Mouse (Mus musculus) frontal cortex, postnatal 14 days (tissue): ENCODE measurements at regions not wholly inside any gene's neighbourhood (a gene's known extent, or its start where the extent isn't known, plus 50 kb on each side); places are given as distances from the start of the nearest gene placed in this dataset.

ENCODE experiments used
- DNase-seq, 2 experiments: peaks; one replicate each; pipeline ENCODE4 v3.0.0; 2022; ENCODE audit warnings: low spot score in 2 of 2

DNA sequence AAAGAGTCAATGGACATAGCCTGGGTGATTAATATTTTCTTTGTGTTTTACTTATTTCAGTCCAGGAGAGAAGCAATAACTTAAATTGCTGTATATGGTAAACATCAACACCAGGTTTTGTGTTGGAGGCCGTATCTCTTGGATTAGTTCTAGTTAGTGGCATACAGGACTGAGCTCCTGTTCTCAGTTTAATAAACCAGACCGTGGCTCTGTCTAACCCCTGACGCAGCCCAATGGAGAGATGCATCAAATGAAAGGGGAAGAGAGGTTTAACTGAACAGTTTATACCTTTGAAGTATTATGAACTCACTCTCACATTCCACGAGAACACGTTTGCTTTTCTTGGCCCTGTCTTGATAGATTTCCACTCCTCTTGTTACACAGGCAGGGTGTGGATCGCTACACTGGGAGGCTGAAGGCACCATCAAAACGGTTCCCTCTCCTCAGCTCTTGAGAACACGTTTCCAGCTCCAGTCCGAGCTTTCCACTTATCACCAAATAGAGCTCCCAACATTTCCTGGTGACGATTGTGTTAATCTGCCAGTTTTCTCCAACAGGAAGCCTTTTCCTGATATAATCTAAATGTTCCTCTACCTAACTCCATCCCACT, 54.0 kb upstream of the Cerkl start:
- DNase-seq, result no peak

DNA sequence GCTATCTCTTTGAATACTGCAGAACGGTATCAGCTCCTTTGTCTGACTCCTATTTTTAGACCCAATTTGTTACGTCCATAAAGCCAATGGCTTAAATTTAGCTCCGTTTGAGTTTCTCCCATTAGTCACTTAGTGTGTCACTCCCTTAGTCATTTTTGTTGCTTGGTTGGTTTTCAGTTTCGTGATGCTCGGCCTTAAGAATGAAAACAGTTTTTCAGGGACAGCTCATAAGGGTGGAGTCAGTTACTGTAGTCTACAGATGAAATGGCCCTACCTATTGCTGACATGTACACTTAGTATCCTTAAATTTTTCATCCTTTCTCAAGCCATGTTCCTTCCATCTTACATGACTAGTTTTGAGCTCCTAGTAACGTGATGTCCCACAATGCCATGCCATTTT, 54.5 kb upstream of the Cerkl start:
- no peak for DNase-seq

DNA sequence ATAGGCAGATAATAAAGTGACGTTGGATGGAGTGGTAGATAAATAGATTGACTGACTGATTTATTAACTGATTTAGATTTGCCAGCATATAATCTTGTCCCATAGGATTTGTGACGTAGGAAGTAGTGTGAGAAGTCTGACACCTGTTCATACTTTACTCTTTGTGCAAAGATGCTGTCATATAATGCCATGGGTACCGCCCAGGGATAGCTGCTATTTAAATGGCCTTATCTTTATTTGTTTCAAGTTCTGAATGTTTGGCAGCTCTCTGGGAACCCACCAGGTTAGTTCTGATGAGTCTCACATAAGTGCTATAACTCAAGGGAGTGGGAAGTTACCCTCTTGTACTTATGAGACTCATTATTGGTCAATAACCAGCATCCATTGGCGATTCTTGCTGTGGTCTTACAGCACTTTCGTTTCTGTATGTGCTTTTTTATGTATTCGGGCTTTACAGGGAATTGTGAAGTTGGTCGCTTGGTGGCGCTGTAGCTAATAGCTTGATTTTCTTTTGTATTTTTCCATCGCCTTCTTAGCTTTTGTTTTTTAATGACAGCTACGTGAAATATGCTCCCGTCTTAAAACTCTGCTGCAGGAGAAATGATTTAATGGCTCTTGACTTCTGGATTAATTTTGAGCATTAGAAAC, 55.2 kb upstream of the Cerkl start:
- peak; percentile 18 to 64 for DNase-seq

DNA sequence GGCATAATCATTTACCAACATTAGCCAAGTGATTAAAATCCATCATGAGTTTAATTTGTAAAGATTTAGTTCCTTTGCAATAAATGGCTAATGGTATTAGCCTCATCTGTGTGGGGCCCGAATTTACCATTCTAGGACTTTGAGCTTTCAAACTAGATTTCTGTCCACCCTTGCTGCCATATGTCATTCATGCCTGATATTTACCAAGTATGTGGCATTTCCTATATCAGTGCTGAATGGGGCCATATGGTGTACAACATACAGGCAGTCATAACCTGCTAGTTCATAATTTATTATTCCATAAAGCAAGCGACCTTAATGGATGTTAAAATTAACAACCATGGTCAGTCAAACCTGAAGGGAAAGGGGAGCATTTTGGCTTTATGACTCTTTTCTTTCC, 55.8 kb upstream of the Cerkl start:
- DNase-seq, result no peak

DNA sequence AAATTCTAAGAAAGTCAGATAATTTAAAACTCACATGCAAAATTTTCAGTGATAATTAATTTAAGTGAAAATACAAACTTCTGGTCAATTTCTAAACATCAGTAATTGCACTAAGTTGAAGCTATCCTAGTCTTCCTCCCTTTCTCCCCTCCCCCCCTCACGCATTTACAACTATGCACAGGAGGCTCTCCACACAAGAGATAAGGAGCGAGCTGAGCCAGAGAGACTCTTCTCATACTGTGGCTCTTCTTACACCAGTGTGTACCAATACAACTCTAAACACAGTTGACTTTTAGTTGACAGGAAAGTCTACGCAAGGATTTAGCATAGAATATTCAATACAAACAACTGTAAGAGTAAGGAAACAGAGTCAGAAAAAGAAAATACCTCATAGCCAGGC, 57.1 kb upstream of the Cerkl start:
- DNase-seq, result no peak

DNA sequence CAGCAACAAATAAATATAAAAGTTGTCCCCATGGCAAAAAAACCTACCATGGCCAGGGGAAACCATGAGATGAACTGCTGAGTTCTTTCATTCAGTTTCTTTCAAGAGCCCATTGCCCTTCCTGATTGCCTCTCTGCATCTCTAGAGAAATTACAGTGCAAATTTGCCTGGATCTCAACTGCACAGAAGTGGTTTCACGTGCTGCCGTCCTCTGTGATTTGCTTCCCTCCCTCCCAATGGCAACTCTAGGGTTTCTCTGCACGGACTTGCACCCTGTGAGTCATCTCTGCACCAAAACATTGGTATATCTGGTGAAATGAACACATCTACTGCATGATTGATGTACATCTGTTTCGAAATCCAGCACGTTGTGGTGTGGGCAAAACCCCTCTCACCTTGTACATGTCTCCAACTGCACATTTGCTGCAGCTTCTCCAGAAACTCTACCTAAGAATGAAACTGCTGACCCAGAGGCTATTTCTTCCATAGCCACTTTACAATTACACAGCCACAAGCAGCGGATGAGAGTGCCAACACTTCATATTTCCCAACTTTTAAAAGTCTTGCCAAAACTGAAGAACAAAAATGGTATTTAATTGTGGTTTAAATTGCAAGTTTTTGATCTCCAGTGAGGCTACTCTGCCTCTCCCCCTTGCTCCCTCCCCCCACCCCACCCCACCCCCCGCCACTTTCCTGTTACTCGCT, 61.6 kb upstream of the Cerkl start:
- DNase-seq, result no peak

DNA sequence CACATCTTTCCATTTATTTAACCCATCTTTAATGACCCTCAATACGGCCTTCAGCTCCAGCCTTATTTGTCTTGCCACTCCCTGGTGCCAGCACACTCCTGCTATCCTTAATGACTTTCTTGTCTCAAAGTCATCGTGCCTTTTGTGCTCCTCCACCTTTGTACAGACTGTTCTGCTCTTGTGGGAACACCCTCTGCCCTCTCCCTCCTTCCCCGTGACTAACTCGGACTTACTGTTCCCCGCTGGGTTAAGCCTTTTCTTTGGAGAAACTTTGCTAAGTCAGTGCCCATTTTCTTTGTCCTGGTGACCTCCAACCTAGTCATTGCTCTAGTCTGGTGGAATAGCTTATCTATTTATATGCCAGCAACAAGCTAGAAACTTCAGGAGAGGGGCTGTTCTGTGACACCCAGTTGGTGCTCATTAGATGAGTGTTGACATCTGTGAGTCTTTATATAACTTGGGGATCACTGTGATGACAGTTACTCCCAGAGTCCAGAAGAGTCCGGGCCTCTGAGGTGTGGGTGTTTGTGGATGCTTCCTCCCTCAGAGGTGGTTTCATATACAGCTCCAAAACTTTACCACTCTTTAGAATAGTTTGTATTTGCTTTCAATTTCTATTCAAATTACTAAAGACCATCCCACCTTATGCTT, 63.3 kb upstream of the Cerkl start:
- DNase-seq, result no peak

DNA sequence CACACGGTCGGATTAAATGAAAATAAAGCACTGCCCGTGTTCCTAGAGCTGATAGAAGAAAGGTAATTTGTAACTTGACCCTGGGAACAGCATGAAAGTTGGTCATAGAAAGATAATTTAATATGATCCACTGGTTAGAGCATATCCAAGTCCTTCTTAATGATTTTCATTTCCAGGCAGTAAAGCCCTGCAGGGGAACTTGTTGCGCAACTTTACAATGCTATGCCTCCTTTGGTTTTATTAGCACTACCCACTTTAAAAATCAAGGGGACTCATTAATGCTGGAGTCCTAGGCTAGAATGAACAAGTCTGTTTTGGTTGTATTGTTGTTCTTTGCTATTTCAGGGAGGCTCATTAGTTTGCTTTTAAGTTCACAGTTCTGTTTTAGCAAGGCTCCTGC, 66.9 kb upstream of the Cerkl start:
- DNase-seq, result no peak

DNA sequence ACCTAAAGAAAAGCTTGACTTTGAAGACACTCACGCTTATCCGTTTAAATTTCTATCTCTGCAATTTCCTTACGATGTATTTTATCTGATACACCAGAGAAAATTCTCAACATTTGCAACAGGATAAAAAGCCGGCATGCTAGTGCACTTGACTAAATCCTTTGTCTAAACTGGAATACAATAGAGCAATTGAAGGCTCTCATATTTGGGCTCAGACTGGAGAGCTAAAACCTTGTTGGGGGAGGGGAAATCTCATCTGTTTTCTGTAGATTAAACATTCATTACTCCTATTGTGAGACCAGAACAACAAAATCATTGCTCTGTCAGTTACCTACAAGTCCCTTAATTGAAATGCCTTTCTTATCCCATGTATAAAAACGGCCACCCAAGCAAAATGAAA, 70.9 kb upstream of the Cerkl start:
- no peak for DNase-seq

DNA sequence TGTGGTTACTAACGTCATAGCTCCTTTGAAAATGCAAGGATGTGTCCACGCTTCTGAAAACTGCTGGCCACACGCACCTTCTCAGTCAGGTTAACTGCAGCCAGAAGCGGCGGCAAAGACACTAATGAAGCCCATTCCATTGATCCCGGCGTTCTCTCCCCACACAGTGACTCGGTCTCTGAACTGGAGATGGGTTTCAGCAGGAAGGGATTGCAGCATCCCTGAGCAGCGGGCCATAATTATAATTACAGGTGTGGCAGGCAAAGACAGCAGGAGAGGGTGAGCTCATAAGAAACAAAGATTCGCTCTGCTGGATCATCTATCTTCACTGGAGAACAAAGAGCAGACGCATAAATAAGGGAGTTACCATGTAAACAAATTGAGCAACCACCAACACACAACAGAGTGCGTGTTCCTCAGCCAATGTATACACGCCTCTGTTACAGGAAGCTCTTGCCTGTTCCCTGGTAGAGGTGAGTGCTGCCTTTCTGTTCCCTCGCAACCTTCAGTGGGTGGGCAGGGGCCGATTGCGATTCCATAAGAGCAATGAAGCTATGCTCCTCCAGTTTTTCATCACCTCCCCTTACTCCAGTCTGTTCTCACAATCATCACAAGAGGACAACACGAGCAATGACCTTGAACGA, 71.9 kb upstream of the Cerkl start:
- DNase-seq, result no peak

DNA sequence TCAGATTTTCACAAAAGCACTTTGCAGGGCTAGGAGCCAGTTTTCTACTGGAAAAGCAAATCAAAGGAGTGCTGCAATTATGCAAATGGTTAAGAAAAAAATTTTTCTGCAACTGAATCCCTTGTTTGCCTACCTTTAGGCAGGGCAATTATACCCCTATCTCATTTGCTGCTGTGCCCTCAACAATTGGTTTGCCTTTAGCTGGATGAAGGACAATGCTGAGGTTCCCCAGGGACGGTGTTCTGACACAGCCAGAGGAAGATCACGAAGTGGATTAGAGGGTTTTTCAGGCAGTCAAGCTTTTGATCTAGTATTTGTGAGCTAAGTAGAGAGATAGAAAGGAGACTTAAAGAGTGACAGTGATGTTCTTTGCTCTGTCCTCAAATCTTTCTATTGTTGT, 72.6 kb upstream of the Cerkl start:
- no peak for DNase-seq

DNA sequence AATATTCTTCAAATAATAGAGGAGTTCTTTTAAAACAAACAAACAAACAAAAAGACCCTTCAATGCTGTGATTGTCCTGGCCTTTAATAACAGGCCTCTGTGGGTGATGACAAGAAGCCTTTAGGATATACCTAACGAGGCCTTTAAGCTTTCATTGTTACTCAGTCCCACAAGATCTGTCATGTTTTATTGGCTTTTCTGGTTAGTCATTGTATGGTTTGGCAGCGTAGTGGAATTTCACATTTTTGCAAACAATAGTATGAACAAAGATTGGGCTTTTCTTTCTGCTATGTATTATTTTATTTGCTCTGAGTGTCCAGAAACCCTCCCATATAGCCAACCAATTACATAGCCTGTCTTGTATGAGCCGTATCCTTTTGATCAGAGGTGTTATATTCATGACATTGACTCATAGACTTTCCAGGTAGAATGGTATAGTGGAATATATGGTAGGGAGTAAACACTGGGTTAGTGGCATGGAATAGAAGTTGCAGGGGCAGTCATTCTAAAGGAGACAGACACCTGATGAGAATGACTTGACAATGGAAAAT, 76.1 kb upstream of the Cerkl start:
- DNase-seq, result no peak

DNA sequence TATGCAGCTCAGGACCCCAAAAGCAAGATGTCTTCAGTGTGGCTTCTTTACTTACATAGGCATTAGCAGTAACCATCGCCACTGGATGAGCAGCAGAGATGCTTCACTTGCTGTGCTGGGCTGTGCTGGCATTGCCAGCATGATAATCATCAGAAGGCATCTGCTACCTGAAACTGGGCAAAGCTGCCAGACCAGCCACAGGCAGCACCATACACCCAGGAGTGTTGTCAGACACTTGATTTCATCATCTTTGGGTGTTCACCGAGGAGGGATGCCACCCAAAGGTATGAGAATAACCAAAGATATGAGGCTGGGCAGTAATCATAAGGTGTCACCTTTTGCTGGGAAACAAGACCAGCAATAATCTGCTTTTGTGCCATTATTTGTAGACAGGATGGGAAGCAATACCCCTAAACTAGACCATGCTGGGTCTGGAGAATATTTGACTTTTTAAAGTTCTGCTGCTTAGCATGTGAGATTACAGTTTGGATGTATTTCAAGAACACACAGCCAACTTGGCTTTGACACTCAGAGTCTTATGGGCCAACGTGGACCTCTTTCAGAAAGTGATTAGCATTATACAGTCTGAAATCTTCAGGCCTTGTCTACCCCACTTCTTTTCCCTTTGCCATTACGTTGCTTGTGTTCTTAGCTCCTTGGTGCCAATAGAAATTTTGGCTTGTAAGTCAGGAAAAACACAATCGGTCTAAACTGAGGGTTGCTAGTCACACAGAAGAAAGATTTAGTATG, 80.7 kb upstream of the Cerkl start:
- DNase-seq, result no peak

DNA sequence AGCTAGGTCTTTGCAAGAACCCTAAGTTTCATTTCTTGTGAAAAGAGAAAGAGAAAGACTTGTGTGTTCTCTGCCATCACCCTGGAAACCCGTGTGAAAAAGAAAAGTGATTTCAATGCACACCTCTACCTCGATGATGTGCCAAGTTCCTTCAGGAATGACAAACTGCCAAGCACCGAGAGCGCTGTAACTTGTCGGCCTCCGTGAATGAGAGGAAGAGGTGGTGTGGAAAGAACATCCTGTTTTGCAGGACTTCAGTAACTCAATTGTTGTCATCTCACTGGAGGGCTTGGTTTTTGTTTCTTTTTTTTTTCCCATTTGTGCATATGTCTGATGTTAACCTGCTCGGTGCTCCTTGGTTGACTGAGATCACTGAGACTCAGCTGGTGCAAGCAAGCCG, 83.8 kb upstream of the Cerkl start:
- DNase-seq, result no peak

DNA sequence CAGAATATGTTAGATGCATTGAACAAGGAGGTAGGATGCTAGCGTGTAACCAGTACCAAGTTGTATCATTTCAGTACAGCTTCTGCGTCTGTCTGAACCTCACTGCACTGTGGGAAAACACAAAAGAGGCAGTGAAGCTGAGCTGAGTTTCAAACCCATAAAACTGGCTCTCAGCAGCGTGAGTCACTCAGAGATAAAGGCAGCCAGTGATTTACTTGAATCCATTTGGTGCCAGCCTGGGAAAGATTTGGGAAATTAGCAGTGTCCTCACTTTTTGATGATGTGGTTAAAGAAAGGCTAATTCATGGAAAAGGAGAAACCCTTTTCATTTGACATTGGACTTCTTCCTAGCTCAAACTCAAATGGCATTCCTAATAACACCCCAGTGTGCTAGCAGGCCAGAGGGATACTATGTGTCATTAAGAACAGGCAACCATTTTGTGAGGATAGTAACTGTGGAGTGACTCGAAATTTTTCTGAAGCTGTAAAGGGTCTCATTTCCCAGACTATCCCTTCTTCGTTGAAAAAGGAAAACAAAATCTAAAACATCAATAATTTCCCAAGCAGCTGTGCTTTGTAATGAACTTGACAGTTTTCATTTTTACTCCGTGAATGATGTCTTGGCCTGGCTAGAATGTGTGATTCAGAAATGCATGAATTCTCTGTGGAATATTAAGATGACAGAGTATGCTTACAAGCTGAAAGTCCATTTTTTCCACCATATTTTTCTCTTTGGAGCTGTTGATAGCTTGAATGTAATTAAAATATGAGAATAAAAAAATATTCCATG, 85.8 kb upstream of the Cerkl start:
- no peak for DNase-seq

DNA sequence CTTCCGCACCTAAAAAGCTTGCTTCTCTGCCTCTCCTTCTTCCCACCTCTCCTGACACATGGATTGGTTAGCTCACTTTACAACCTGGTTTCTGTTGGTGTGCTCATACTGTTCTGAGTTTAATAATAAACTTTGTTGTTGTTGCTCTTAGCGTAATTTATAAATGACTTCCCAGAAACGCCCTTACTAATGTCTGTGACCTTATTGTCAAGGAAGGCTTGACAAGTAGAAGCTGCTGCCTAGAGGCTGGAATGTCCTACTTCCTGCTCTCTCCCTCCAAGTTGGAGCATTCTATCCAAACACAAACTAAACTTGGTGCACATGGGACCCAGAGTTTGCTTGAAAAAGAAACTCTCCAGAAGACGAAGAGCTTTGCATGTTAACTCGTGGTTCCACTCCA, 86.9 kb upstream of the Cerkl start:
- no peak for DNase-seq

DNA sequence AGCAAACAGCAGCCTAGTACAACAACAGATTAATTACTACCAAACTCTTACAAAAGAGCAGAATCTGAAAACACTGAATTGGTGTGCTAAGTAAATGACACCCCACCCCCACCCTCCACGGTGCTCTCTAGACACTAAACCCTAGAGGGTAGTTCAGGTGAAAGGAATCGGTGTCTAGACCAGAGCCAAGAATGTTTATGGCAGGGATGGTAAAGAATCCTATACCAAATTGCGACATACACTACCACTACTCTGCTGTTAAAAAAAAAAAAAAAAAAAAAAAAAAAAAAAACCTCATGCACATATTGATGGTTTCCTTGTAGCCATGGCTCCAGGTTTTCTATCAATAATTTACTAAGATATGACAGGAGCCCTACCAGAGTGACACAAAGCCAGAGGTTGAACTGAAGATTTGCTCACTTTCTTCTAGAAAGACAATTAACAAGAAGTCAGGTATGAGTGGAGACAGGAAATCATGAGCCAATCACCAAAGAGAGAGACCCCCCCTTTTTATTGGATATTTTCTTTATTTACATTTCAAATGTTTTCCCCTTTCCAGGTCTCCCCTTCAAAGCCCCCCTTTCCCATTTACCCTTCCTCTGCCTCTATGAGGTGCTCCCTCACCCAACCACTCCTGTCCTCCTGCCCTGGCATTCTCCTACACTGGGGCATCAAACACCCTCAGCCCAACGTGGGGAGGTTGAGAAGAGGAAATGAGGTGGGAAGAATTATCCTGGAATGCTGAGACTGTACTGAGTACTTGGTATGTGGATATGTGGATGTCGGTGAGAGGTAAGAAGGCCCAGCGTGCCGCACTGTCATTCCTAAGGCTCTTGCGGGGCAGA, 87.6 kb upstream of the Cerkl start:
- no peak for DNase-seq

DNA sequence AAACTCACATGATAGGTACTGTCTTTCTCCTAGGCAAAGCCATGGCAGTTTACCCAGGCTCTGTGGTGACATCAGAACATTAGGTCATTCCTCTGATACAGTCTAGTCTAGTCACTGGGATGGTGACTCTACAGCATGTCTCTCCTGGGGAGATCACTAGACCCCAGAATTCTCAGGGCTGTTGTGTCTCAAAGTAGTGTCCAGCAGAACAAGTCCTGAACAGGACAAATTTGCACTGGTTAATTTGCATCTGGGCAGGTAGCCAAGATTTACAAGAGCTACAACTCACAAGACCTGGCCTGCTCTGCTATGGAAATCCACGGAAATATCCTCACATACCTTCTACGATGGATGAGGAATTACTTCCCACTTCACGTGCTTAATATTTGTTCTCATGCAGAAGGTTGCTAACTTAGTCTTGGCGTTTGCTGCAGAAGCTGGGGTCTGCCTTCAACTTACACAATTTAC, 88.2 kb upstream of the Cerkl start:
- DNase-seq, result no peak

DNA sequence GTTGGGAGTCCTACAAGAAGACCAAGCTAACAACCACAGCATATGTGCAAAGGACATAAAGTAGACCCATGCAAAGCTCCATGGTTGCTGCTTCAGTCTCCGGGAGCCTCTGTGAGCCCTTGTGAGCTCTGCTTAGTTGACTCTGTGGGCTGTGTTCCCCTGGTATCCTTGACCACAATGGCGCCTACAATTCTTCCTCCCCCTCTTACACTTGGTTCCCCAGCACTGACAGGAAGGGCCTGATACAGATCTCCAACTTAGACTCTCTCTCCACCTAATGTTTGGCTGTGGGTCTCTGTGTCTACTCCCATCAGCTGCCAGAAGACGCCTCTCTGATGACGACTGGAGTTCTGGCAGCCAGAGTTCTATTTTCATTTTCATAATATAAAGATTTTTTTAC, 88.9 kb upstream of the Itprid2 start:
- no peak for DNase-seq

DNA sequence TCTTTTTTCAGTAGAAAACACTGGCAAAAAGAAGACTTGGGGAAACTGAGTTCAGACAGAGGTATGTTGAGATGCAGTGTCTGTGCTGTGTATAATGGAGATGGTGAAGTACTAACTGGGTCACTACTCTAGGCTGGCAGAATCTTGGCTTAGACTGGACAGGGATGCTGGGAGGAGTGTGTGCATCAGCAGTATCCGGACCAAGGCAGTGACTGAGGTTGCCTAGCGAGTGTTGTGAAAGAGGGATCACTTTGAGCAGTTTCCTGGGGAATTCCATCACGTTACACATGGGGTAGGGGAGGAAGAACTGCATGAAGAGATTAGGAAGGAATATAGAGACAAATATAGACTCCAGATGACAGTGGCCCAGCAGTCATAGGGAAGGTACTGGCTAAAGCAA, 87.9 kb upstream of the Itprid2 start:
- DNase-seq, result no peak
